Mouse (Mus musculus): ENCODE measurements around the gene Txnip. TPM values are rescaled to one million over a fixed set of nuclear protein-coding genes. Genes with fewer than 3 reads are reported as not detected.
"Not testable (repeated sequence)": the region's sequence is repeated elsewhere in the genome, so short reads cannot be mapped to it uniquely, and the experiment has no call there.

Gene Txnip
- polyA plus RNA-seq, 1 experiment from 2014 or later, result 260 TPM

- DNase-seq (ENCODE audit: low spot score), result no peak
These were observed 25.6 kb downstream of the Txnip start for GRCm38 (mm10) chr3:96583386-96583785.

GRCm38 (mm10) chr3:96590657-96591056 lies 32.9 kb downstream of the Txnip start:
- DNase-seq (ENCODE audit: low spot score), result no peak

GRCm38 (mm10) chr3:96593374-96593773 lies 35.6 kb downstream of the Txnip start:
- peak; percentile 17 for DNase-seq (ENCODE audit: low spot score)

- peak; percentile 94 for DNase-seq (ENCODE audit: low spot score)
These were observed 36.2 kb downstream of the Txnip start, which contains the start of gene Polr3gl for GRCm38 (mm10) chr3:96593790-96594560. Gene Polr3gl (minus strand): TSS chr3:96594181.

GRCm38 (mm10) chr3:96594851-96595250 lies 37.1 kb downstream of the Txnip start:
- DNase-seq (ENCODE audit: low spot score), result no peak

- no peak for DNase-seq (ENCODE audit: low spot score)
These were observed 37.9 kb downstream of the Txnip start for GRCm38 (mm10) chr3:96595661-96596060.

GRCm38 (mm10) chr3:96596228-96596707 lies 38.5 kb downstream of the Txnip start, which contains the start of gene Ankrd34a:
Gene Ankrd34a (plus strand): TSS chr3:96596636.
- DNase-seq (ENCODE audit: low spot score), result no peak

- DNase-seq (ENCODE audit: low spot score), result no peak
These were observed 39.1 kb downstream of the Txnip start for GRCm38 (mm10) chr3:96596855-96597254.

- DNase-seq (ENCODE audit: low spot score), result no peak
These were observed 39.7 kb downstream of the Txnip start for GRCm38 (mm10) chr3:96597435-96597891.

- DNase-seq (ENCODE audit: low spot score), result no peak
These were observed 40.7 kb downstream of the Txnip start for GRCm38 (mm10) chr3:96598156-96599068.

- no peak for DNase-seq (ENCODE audit: low spot score)
These were observed 41.3 kb downstream of the Txnip start for GRCm38 (mm10) chr3:96599069-96599393.

- DNase-seq (ENCODE audit: low spot score), result no peak
These were observed 41.7 kb downstream of the Txnip start for GRCm38 (mm10) chr3:96599411-96599810.

- peak; percentile 92 for DNase-seq (ENCODE audit: low spot score)
These were observed 43.0 kb downstream of the Txnip start, which contains the start of gene Lix1l for GRCm38 (mm10) chr3:96600639-96601250. Gene Lix1l (plus strand): TSS chr3:96601149.

GRCm38 (mm10) chr3:96601251-96601787 lies 43.6 kb downstream of the Txnip start:
- no peak for DNase-seq (ENCODE audit: low spot score)

- no peak for DNase-seq (ENCODE audit: low spot score)
These were observed 44.4 kb downstream of the Txnip start for GRCm38 (mm10) chr3:96601941-96602703.

GRCm38 (mm10) chr3:96602704-96603084 lies 44.9 kb downstream of the Txnip start:
- no peak for DNase-seq (ENCODE audit: low spot score)

- DNase-seq (ENCODE audit: low spot score), result no peak
These were observed 45.6 kb downstream of the Txnip start for GRCm38 (mm10) chr3:96603311-96603710.

GRCm38 (mm10) chr3:96606007-96606406 lies 48.2 kb downstream of the Txnip start:
- DNase-seq (ENCODE audit: low spot score), result not testable (repeated sequence)

GRCm38 (mm10) chr3:96606618-96607017 lies 48.9 kb downstream of the Txnip start:
- no peak for DNase-seq (ENCODE audit: low spot score)

Data from thymus, postnatal 0 days (tissue).